Mouse (Mus musculus): ENCODE measurements around the gene Serpinb9. TPM values are rescaled to one million over a fixed set of nuclear protein-coding genes. Genes with fewer than 3 reads are reported as not detected.
A peak's percentile ranks its signal among the peaks of the same experiment; 100 is the strongest.
"Not testable (repeated sequence)": the region's sequence is repeated elsewhere in the genome, so short reads cannot be mapped to it uniquely, and the experiment has no call there.

Serpinb9 gene
- polyA plus RNA-seq, 1 experiment from 2014 or later: 12.6 TPM

GRCm38 (mm10) chr13:33001341-33001740 lies 1.7 kb upstream of the Serpinb9 start:
- DNase-seq (ENCODE audit: low spot score): peak; percentile 9

DNA sequence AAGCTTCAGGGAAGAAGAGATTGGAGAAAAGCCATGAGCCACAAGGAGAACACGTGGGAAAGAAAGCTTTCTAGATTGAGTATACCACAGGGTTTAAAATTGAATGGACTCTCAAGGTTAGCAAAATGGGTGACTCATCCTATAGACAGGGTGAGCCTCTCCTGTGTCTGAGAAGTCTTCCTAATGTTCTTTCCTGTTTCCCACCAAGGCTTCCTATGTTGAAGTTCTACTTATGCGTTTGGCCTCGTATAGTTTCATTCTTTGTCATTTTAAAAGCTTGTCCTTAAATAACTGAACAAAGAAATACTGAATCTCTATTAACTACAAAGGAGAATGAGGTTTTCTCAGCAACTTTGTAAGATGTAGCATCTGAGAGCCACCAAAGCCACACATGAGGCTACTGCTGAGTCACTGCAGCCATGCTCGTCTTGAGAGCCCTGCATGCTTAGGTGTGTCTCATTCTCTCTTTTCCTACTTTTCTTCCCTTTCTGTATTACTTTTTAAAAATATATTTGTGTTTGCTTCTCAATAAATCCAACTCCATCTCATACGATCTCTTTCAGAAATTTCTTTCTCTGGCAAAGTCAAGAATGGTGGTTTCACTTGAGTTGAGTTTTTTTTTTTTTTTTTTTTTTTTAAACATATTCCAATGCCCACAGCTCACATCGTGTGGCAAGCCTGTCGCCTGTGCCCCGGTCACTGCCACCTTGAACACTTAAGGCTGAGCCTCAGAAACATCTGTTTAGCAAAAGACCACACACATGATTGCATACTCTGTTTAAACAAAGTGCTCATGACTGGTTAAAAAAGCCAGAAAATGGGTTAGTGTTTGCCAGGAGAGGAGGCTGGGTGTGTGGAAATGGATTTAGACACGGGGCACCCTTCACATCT lies 718 bp downstream of the Serpinb9 start:
- peak; percentile 26 for DNase-seq (ENCODE audit: low spot score)

GRCm38 (mm10) chr13:33004414-33005105 lies 1.5 kb downstream of the Serpinb9 start:
- peak; percentile 77 for DNase-seq (ENCODE audit: low spot score)

GRCm38 (mm10) chr13:33005501-33006075 lies 2.5 kb downstream of the Serpinb9 start:
- no peak for DNase-seq (ENCODE audit: low spot score)

DNA sequence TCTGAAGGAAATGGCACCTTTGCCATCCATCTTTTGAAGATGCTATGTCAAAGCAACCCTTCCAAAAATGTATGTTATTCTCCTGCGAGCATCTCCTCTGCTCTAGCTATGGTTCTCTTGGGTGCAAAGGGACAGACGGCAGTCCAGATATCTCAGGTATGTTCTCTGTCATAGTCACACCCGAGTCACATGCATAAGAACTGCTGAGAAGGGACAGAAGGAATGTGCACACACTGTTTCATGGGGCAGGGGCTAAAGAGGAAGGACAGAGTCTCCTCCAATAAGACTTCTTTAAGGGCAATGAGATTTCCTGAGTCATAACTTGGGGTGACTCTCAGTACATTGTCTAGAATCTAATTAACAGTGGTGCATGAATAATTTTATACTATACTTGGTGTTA lies 3.5 kb downstream of the Serpinb9 start:
- no peak for DNase-seq (ENCODE audit: low spot score)

DNA sequence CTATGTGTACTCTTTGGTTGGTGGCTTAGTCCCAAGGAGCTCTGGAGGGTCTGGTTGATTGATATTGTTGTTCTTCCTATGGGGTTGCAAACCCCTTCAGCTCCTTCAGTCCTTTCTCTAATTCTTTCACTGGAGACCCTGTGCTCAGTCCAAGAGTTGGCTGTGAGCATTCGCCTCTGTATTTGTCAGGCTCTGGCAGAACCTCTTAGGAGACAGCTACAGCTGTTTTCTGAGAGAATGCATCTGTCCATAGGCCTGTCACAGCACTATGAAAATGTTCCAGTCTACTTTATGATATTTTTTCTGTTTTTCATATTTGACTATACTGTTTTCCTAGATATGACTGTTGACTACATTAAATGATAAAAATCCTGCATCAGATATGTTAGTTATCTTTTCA lies 9.3 kb downstream of the Serpinb9 start:
- DNase-seq (ENCODE audit: low spot score): no peak

DNA sequence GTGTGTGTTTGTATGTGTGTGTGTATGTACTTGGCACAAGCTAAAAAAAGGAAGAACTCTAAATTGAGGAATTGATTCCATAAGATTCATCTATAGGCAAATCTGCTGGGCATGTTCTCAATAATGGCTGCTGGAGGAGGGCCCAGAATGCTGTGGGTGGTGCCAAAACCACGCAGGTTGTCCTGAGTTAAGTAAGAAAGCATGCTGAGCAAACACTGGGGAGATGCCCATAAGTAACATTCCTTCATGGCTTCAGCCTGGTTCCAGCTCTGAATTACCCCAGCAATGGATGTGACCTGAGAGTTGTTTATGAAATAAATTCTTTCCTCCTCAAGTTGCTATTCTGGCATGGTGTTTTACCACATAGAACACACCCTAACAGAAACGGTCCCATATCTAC lies 10.2 kb downstream of the Serpinb9 start:
- DNase-seq (ENCODE audit: low spot score): no peak

DNA sequence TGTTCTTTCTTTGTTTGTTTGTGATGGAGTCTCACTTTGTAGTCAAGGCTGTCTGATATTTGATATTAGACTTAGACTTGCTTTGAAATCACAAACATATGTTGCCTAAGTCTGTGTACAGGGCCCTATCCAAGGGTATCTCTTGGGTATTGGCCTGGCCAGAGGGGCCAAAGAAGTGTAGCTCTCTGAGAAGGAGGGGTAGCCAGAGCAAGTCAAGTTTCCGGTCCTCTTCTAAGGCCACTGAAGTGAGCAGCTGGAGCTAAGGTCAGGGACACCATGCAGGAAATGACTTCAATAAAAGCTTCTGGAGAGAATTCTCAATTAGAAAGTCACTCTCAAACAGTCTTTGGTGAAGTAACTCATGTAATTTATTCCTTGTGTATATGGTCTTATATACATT lies 19.3 kb downstream of the Serpinb9 start:
- DNase-seq (ENCODE audit: low spot score): no peak

DNA sequence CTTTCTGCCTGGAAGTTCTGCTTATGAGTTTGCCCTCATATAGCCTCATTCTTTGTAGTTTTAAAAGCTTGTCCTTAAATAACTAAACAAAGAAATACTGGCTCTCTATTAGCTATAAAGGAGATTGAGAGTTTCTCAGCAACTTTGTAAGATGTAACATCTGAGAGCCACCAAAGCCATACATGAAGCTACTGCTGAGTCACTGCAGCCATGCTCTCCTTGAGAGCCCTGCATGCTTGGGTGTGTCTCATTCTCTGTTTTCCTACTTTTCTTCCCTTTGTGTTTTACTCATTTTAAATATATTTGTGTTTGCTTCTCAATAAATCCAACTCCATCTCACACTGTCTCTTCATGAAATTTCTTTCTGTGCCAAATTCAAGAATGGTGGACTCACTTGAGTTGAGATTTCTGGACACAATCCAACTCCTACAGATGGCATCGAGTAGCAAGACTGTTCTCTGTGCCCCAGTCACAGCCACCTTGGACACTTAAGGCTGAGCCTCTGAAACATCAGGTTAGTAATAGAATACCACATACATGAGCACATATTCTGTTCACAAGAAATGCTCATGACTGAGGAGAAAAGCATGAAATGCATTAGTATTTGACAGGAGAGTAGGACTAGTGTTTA lies 23.5 kb downstream of the Serpinb9 start:
- no peak for DNase-seq (ENCODE audit: low spot score)

DNA sequence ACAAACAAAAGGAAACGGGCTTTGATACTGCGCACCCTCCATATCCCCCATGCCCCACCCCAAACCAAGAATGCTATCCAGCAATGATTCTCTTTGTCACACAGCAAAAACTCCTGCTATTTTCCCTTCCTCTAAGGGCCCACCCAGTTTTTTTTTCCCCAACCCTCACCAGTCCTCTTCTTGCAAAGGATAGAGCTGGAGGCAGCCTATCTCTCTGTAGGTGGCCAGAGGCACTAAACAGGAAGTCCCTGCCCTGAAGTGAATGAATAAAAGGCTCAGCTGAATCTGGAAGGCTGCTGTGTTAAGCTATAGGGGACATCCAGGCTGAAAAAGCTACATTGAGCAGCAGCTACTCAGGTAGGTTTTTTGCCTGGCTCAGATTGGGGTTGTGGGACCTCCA lies 24.2 kb downstream of the Serpinb9 start, which contains the start of gene Serpinb9b:
TSS of gene Serpinb9b (plus strand) at position 173 of the 400 bp plus-strand sequence.
- DNase-seq (ENCODE audit: low spot score): no peak

DNA sequence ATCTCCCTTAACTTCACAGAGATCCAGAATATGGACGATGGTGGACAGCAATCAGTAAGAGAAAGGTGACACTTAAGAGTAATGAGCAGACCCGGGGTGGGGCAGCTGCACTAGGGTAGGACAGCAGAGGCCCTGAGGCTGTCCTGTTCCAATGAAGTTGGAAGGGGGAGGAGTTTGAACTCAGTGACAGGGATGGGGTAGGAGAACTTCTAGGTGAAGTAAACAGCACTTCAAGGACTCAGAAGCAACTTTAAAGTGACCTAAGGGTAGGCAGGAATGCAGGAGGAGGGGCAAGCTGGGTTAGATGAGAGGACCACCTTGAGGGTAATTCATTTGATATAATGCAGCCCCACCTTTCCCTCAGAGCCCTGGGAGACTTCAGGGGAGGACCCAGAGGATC lies 25.1 kb downstream of the Serpinb9 start:
- no peak for DNase-seq (ENCODE audit: low spot score)

- no peak for DNase-seq (ENCODE audit: low spot score)
Measured at GRCm38 (mm10) chr13:33028550-33028949, 25.5 kb downstream of the Serpinb9 start.

DNA sequence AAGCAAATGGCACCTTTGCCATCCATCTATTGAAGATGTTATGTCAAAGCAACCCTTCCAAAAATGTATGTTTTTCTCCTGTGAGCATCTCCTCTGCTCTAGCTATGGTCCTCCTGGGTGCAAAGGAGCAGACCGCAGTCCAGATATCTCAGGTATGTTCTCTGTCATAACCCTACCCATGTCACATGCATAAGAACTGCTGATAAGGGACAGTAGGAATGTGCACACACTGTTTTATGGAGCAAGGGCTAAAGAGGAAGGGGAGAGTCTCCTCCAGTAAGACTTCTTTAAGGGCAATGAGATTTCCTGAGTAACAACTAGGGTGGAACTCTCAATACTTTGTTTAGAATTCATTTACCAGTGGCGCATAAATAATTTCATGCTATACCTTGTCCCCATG lies 26.4 kb downstream of the Serpinb9 start:
- DNase-seq (ENCODE audit: low spot score): not testable (repeated sequence)

DNA sequence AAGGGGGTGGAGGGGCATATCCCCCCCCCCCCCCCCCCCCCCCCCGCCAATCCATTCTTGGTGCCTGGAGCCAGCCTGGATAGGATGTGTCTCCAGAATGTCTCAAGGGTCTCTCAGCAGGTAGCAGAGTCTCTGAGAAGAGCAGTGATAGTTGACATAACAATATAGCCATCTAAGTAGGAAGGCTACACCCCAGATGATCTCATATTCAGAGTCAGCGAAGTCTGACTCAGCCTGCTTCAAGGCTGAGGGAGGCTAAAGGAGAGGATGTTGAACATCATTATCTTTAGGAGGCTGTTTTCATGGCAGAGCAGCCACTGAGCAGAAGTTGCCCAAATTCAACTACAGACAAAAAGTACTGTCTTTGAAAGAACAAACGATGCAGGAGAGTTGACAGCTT lies 27.2 kb downstream of the Serpinb9 start:
- DNase-seq (ENCODE audit: low spot score): no peak

GRCm38 (mm10) chr13:33035506-33035905 lies 32.5 kb downstream of the Serpinb9 start:
- no peak for DNase-seq (ENCODE audit: low spot score)

GRCm38 (mm10) chr13:33043542-33043941 lies 40.5 kb downstream of the Serpinb9 start:
- no peak for DNase-seq (ENCODE audit: low spot score)

DNA sequence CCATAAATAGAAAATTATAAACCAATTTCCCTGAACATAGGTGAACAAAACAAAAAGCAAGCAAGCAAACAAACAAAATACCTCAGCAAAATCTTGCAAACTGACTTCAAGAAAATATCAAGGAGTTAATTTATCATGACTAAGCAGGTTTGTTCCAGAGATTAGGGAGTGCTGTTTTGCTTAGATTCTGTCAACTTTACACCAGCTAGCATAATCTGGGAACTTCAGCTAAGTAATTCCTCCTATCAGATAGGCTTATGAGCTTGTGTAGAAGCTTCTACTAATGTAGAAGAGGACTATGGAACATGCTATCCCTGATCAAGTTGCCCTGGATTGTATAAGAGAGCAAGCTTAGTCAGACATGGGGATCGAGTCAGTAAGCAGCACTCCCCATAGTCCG lies 44.2 kb downstream of the Serpinb9 start:
- DNase-seq (ENCODE audit: low spot score): no peak

- no peak for DNase-seq (ENCODE audit: low spot score)
Measured at GRCm38 (mm10) chr13:33048187-33048586, 45.1 kb downstream of the Serpinb9 start.

DNA sequence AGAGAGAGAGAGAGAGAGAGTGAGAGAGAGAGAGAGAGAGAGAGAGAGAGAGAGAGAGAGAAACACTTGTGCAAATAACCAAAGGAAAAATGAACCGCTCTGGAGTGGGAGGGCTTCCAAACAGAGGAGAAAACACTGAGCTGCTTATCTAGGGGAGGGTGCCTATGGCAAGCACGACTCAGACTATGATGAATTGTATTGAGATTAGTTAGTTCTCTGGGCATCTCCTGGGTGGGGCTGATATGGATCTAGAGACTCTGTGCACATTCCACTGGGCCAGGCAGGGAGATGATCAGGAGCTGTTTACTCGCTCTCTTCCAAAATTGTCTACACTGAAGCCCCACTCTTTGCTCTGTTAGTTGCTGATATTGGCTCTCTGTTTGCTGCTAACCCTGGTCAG lies 48.6 kb downstream of the Serpinb9 start:
- DNase-seq (ENCODE audit: low spot score): no peak

DNA sequence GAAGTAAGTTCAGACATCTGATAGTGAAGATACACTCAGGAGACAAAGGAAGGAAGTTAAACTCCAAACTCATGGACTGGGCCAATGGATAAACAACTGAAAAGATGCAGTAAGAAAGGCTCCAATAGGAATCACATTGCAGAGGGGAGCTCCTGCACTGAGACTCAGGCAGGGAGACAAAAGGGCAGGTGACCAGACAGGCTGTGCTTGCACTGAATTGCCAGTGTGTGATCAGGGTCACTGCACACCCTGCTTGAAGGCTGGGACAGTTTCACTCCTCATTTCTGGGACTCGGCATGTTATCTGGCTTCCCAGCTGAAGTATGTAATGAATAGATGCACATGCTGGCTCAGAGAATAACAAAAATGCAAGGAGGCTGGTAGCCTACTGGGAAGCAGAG lies 60.0 kb downstream of the Serpinb9 start:
- no peak for DNase-seq (ENCODE audit: low spot score)
